Mouse (Mus musculus) retina, adult 2 months (tissue): ENCODE data around the gene Tmed8.
"Not testable (repeated sequence)": the region's sequence is repeated elsewhere in the genome, so short reads cannot be mapped to it uniquely, and the experiment has no call there.

ENCODE experiments used
- DNase-seq: peaks from one replicate; pipeline ENCODE4 v3.0.0-alpha.2; 2012; ENCODE audit warnings: low read depth, low spot score

Gene Tmed8

GRCm38 (mm10) chr12:87160310-87160709, 39.9 kb downstream of the Tmed8 start:
- DNase-seq, result no peak

GRCm38 (mm10) chr12:87158099-87158498, 42.2 kb downstream of the Tmed8 start:
- no peak for DNase-seq

- DNase-seq, result no peak
Observed at GRCm38 (mm10) chr12:87157361-87157760, 42.9 kb downstream of the Tmed8 start.

GRCm38 (mm10) chr12:87154448-87154847, 45.8 kb downstream of the Tmed8 start:
- not testable (repeated sequence) for DNase-seq

- no peak for DNase-seq
Observed at GRCm38 (mm10) chr12:87149471-87149870, 50.8 kb downstream of the Tmed8 start.

GRCm38 (mm10) chr12:87148136-87148535, 52.1 kb downstream of the Tmed8 start:
- no peak for DNase-seq

- peak; percentile 89 for DNase-seq
Observed at GRCm38 (mm10) chr12:87147395-87148089, 52.7 kb downstream of the Tmed8 start, which contains the start of gene Pomt2. Gene Pomt2 (minus strand): TSS chr12:87147968.

- DNase-seq, result peak; percentile 48
Observed at GRCm38 (mm10) chr12:87146966-87147365, 53.3 kb downstream of the Tmed8 start, which contains the start of gene Gstz1. Gene Gstz1 (plus strand): TSS chr12:87147165.

GRCm38 (mm10) chr12:87142156-87142555, 58.1 kb downstream of the Tmed8 start:
- no peak for DNase-seq

GRCm38 (mm10) chr12:87138768-87139167, 61.5 kb downstream of the Tmed8 start:
- no peak for DNase-seq

- no peak for DNase-seq
Observed at GRCm38 (mm10) chr12:87138342-87138701, 61.9 kb downstream of the Tmed8 start.

GRCm38 (mm10) chr12:87137439-87138341, 62.6 kb downstream of the Tmed8 start:
- peak; percentile 46 for DNase-seq

- DNase-seq, result no peak
Observed at GRCm38 (mm10) chr12:87132784-87133183, 67.5 kb downstream of the Tmed8 start.

- no peak for DNase-seq
Observed at GRCm38 (mm10) chr12:87132210-87132609, 68.0 kb downstream of the Tmed8 start.

- no peak for DNase-seq
Observed at GRCm38 (mm10) chr12:87131619-87132018, 68.6 kb downstream of the Tmed8 start.

GRCm38 (mm10) chr12:87131181-87131580, 69.1 kb downstream of the Tmed8 start:
- no peak for DNase-seq

GRCm38 (mm10) chr12:87130224-87130623, 70.0 kb downstream of the Tmed8 start:
- DNase-seq, result no peak

- DNase-seq, result peak; percentile 75
Observed at GRCm38 (mm10) chr12:87127256-87127655, 73.0 kb downstream of the Tmed8 start.

- no peak for DNase-seq
Observed at GRCm38 (mm10) chr12:87121918-87122589, 78.2 kb downstream of the Tmed8 start.
